Mouse (Mus musculus) 3T3-L1 (cell line): ENCODE data around the gene Foxp1.

Source experiments
- DNase-seq: peaks from one replicate; pipeline ENCODE4 v3.0.0-alpha.2; 2015; ENCODE audit warnings: low read depth, low spot score

Gene Foxp1

GRCm38 (mm10) chr6:99261737-99262130, 260.8 kb downstream of the Foxp1 start:
- no peak for DNase-seq

- DNase-seq: no peak
These were observed 261.4 kb downstream of the Foxp1 start for GRCm38 (mm10) chr6:99260941-99261736.

- DNase-seq: no peak
These were observed 264.2 kb downstream of the Foxp1 start for GRCm38 (mm10) chr6:99258346-99258745.

- DNase-seq: no peak
These were observed 264.8 kb downstream of the Foxp1 start for GRCm38 (mm10) chr6:99257676-99258075.

GRCm38 (mm10) chr6:99253331-99253730, 269.2 kb downstream of the Foxp1 start:
- no peak for DNase-seq

- no peak for DNase-seq
These were observed 269.7 kb downstream of the Foxp1 start for GRCm38 (mm10) chr6:99252816-99253215.

GRCm38 (mm10) chr6:99251924-99252323, 270.6 kb downstream of the Foxp1 start:
- DNase-seq: no peak

GRCm38 (mm10) chr6:99251222-99251621, 271.3 kb downstream of the Foxp1 start:
- no peak for DNase-seq

GRCm38 (mm10) chr6:99249496-99250030, 273.0 kb downstream of the Foxp1 start:
- DNase-seq: peak; percentile 61

- DNase-seq: no peak
These were observed 274.1 kb downstream of the Foxp1 start for GRCm38 (mm10) chr6:99248396-99248795.

GRCm38 (mm10) chr6:99241625-99242395, 280.7 kb downstream of the Foxp1 start:
- DNase-seq: no peak

- DNase-seq: no peak
These were observed 281.8 kb downstream of the Foxp1 start for GRCm38 (mm10) chr6:99240764-99241163.

- DNase-seq: no peak
These were observed 286.9 kb downstream of the Foxp1 start for GRCm38 (mm10) chr6:99235588-99235987.

- DNase-seq: no peak
These were observed 289.1 kb downstream of the Foxp1 start for GRCm38 (mm10) chr6:99233411-99233810.

- no peak for DNase-seq
These were observed 294.1 kb downstream of the Foxp1 start for GRCm38 (mm10) chr6:99228336-99228870.

- DNase-seq: no peak
These were observed 301.4 kb downstream of the Foxp1 start for GRCm38 (mm10) chr6:99221147-99221546.

GRCm38 (mm10) chr6:99220472-99220871, 302.0 kb downstream of the Foxp1 start:
- no peak for DNase-seq

- DNase-seq: peak; percentile 80
These were observed 304.7 kb downstream of the Foxp1 start for GRCm38 (mm10) chr6:99217846-99218245.

GRCm38 (mm10) chr6:99217155-99217554, 305.4 kb downstream of the Foxp1 start:
- no peak for DNase-seq

- peak; percentile 14 for DNase-seq
These were observed 310.1 kb downstream of the Foxp1 start for GRCm38 (mm10) chr6:99212461-99212860.

GRCm38 (mm10) chr6:99211663-99212333, 310.7 kb downstream of the Foxp1 start:
- DNase-seq: no peak

- no peak for DNase-seq
These were observed 312.4 kb downstream of the Foxp1 start for GRCm38 (mm10) chr6:99210161-99210560.
